Mouse (Mus musculus): Measurements from ENCODE around the gene Mrpl54. TPM values are rescaled to one million over a fixed set of nuclear protein-coding genes. Genes with fewer than 3 reads are reported as not detected.

The Mrpl54 gene
- polyA plus RNA-seq, 2 experiments: 124 to 202 TPM

DNA sequence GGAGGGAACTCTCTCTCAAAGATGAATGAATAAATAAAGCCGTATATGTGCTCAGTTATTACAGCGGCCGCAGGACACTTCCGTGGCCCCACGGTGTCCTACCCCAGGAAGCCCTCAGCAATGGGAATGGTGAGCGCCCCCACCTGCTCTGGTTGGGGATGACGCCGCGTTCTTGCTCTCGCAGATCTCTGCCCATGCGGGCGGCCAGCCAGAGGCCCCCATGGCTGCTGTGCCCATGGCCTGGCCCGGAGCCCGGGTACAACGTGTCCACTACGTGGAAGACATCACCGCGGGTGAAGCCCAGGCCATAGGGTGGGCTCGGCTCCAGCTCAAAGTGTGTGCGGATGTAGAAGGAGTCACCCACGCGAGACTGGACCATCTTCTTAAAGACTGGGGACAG, 10.9 kb upstream of the Mrpl54 start:
- WGBS: 79% methylated on average over 22 of the region's 22 CpGs
- no peak for ATAC-seq (ENCODE audit: low FRiP score, low read depth)
- no peaks in the 10 kb centered on the region for H3K4me1 ChIP-seq (ENCODE audit: control insufficient read depth, insufficient read depth, low read length)
- no peak for TF ChIP-seq POLR2A (IDR thresholded peaks at IDR 0.05; ENCODE audit: borderline replicate concordance, extremely low read depth, insufficient read depth, insufficient read length)
- no peak overlapping the region for H3K4me3 ChIP-seq (replicated peaks; ENCODE audit: low read length)
- DNase-seq (ENCODE audit: low spot score): no peak
- peaks cover 11% of the 10 kb centered on the region; the same call in 1 of the 2 replicates for H3K36me3 ChIP-seq (ENCODE audit: control insufficient read depth, insufficient read depth, low read length)
- H3K27ac ChIP-seq (replicated peaks; ENCODE audit: low read depth, low read length): no peak overlapping the region
- no peak overlapping the region for H3K9ac ChIP-seq (ENCODE audit: low read depth, low read length, severe bottlenecking)
- H3K9me3 ChIP-seq (ENCODE audit: control insufficient read depth, low read length): no peaks in the 10 kb centered on the region
- H3K27me3 ChIP-seq (ENCODE audit: control insufficient read depth, insufficient read depth, low read length): 0 out of 2 replicates have a peak, but pooled peaks cover 4% of the 10 kb centered on the region
- H3K4me2 ChIP-seq (replicated peaks; ENCODE audit: low read depth, low read length, severe bottlenecking): no peak overlapping the region

DNA sequence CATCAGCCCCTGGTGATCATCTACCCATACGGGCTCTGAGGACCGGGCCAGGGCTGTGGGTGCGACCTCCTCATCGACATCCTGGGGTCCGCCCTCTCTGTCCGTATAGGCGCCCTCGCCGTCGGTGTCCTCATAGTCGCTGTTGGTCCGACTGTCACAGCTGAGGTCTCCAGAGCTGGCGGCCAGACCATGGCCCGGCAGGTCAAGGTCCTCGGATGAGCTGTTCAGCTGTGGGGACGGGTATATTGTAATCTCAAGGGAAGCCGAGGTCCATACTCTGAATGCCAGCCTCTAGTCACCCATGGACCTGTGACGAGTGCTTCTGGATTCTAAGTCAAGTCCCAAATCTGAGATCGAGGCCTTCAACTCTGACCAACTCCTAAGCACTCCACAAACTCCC, 7.1 kb upstream of the Mrpl54 start:
- H3K27me3 ChIP-seq (ENCODE audit: control insufficient read depth, insufficient read depth, low read length): no peaks in the 10 kb centered on the region
- no peak for TF ChIP-seq POLR2A (IDR thresholded peaks at IDR 0.05; ENCODE audit: borderline replicate concordance, extremely low read depth, insufficient read depth, insufficient read length)
- no peak overlapping the region for H3K4me2 ChIP-seq (replicated peaks; ENCODE audit: low read depth, low read length, severe bottlenecking)
- H3K9ac ChIP-seq (ENCODE audit: low read depth, low read length, severe bottlenecking): no peak overlapping the region
- 0 out of 2 replicates have a peak, but pooled peaks cover under 1% of the 10 kb centered on the region for H3K4me1 ChIP-seq (ENCODE audit: control insufficient read depth, insufficient read depth, low read length)
- H3K9me3 ChIP-seq (ENCODE audit: control insufficient read depth, low read length): no peaks in the 10 kb centered on the region
- no peak for ATAC-seq (ENCODE audit: low FRiP score, low read depth)
- peaks cover 46% of the 10 kb centered on the region for H3K36me3 ChIP-seq (ENCODE audit: control insufficient read depth, insufficient read depth, low read length)
- H3K27ac ChIP-seq (replicated peaks; ENCODE audit: low read depth, low read length): no peak overlapping the region
- no peak for DNase-seq (ENCODE audit: low spot score)
- H3K4me3 ChIP-seq (replicated peaks; ENCODE audit: low read length): no peak overlapping the region
- WGBS: 96% methylated on average over 19 of the region's 19 CpGs

DNA sequence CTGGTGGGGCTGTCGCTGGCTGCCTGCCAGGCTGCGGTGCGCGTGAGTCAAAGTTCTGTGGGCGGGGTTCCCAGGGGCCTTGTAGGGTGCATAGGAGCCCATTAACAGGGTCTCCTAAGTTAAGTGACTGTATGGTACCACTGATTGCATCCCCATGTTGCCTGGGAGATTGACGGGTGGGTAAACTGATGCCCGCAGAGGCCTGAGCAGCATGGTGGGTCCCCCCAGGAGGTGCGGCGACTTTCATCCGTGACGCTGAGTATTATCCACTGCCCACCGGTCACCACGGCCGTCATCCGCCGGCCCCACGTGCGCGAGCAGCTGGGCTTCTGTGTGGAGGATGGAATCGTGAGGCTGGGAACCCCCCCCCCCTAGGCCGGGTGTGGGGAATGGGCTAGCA, 5.6 kb upstream of the Mrpl54 start:
- TF ChIP-seq POLR2A (IDR thresholded peaks at IDR 0.05; ENCODE audit: borderline replicate concordance, extremely low read depth, insufficient read depth, insufficient read length): no peak
- H3K9ac ChIP-seq (ENCODE audit: low read depth, low read length, severe bottlenecking): no peak overlapping the region
- H3K9me3 ChIP-seq (ENCODE audit: control insufficient read depth, low read length): no peaks in the 10 kb centered on the region
- H3K4me3 ChIP-seq (replicated peaks; ENCODE audit: low read length): no peak overlapping the region
- H3K4me1 ChIP-seq (ENCODE audit: control insufficient read depth, insufficient read depth, low read length): peaks cover 8% of the 10 kb centered on the region
- H3K27me3 ChIP-seq (ENCODE audit: control insufficient read depth, insufficient read depth, low read length): no peaks in the 10 kb centered on the region
- H3K27ac ChIP-seq (replicated peaks; ENCODE audit: low read depth, low read length): no peak overlapping the region
- ATAC-seq (ENCODE audit: low FRiP score, low read depth): no peak
- H3K36me3 ChIP-seq (ENCODE audit: control insufficient read depth, insufficient read depth, low read length): peaks cover 46% of the 10 kb centered on the region
- WGBS: 93% methylated on average over 21 of the region's 21 CpGs
- DNase-seq (ENCODE audit: low spot score): no peak
- no peak overlapping the region for H3K4me2 ChIP-seq (replicated peaks; ENCODE audit: low read depth, low read length, severe bottlenecking)

DNA sequence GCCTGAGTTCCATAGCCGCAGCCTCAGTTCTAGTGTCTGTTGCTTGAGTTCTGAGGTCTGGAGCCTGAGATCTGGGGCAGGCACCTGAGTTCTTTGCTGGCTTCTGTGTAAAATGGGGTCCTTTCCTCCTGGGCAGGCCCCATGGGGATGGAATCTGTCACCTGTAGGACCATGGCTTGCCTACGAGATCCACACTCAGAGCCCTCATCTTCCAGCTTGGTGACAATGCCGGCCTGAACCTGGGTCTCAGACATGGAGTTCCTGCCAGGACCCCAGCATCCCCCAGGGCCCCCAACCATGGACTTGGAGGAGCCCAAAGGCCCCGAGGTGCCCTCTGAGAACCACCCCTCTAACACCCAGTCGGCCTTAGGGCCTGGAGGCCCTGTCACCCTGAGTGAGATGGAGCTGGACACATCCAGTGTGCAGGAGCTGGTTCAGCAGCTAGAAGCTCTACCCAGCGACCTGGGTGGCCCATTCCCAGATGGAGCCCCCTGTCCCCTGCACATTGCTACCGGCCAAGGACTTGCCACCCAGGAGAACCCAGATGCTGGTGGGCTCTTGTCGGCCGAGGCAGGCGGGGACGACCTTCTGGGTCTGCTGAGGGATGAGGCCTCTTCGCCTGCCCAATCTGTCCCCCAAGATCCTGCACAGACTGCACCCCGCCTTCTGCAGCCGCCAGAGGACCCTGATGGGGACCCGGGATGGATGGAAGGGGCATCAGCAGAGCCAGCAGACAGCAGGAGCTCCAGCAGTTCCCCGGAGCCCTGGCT, 2.1 kb upstream of the Mrpl54 start:
- H3K4me2 ChIP-seq (replicated peaks; ENCODE audit: low read depth, low read length, severe bottlenecking): peak overlapping the region; percentile 72
- no peak for DNase-seq (ENCODE audit: low spot score)
- no peak for ATAC-seq (ENCODE audit: low FRiP score, low read depth)
- H3K4me1 ChIP-seq (ENCODE audit: control insufficient read depth, insufficient read depth, low read length): peaks cover 12% of the 10 kb centered on the region
- H3K4me3 ChIP-seq (replicated peaks; ENCODE audit: low read length): peak overlapping the region; percentile 73
- no peaks in the 10 kb centered on the region for H3K27me3 ChIP-seq (ENCODE audit: control insufficient read depth, insufficient read depth, low read length)
- H3K27ac ChIP-seq (replicated peaks; ENCODE audit: low read depth, low read length): no peak overlapping the region
- H3K9me3 ChIP-seq (ENCODE audit: control insufficient read depth, low read length): no peaks in the 10 kb centered on the region
- H3K36me3 ChIP-seq (ENCODE audit: control insufficient read depth, insufficient read depth, low read length): peaks cover 64% of the 10 kb centered on the region
- peak overlapping the region; percentile 77 for H3K9ac ChIP-seq (ENCODE audit: low read depth, low read length, severe bottlenecking)
- no peak for TF ChIP-seq POLR2A (IDR thresholded peaks at IDR 0.05; ENCODE audit: borderline replicate concordance, extremely low read depth, insufficient read depth, insufficient read length)
- WGBS: 89% methylated on average over 12 of the region's 16 CpGs

DNA sequence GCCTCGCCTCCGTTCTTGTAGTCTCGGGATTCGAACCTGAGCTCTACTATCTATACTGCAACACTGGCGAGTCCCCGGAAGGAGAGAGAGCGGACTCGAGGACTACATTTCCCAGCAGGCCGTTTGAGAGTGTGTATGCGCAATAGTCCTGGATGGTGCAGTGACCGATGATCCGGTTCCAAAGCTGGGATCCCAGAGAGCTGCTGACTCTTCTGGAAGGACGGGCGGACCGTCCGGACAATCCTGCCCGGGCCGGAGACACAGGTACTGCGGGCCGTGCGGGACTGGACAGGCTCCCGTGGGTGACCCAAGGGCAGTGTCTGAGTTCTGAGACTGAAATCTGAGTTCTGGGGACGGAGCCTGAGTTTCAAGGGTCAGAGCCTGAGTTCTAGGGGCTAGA, 1.3 kb upstream of the Mrpl54 start:
- 3% methylated on average over 23 of the region's 23 CpGs for WGBS
- no peaks in the 10 kb centered on the region for H3K9me3 ChIP-seq (ENCODE audit: control insufficient read depth, low read length)
- H3K4me2 ChIP-seq (replicated peaks; ENCODE audit: low read depth, low read length, severe bottlenecking): peak overlapping the region; percentile 72
- peaks cover 12% of the 10 kb centered on the region for H3K4me1 ChIP-seq (ENCODE audit: control insufficient read depth, insufficient read depth, low read length)
- no peak overlapping the region for H3K27ac ChIP-seq (replicated peaks; ENCODE audit: low read depth, low read length)
- H3K4me3 ChIP-seq (replicated peaks; ENCODE audit: low read length): peak overlapping the region; percentile 73
- H3K36me3 ChIP-seq (ENCODE audit: control insufficient read depth, insufficient read depth, low read length): peaks cover 64% of the 10 kb centered on the region
- H3K9ac ChIP-seq (ENCODE audit: low read depth, low read length, severe bottlenecking): peak overlapping the region; percentile 77
- no peaks in the 10 kb centered on the region for H3K27me3 ChIP-seq (ENCODE audit: control insufficient read depth, insufficient read depth, low read length)
- TF ChIP-seq POLR2A (IDR thresholded peaks at IDR 0.05; ENCODE audit: borderline replicate concordance, extremely low read depth, insufficient read depth, insufficient read length): 0 out of 2 replicates have a peak, but pooled peaks have one; percentile 29
- DNase-seq (ENCODE audit: low spot score) (peak; percentile 92), ATAC-seq (ENCODE audit: low FRiP score, low read depth) (peak; percentile 41; the same call in 1 of the 2 replicates)

Measured in limb, embryonic 14.5 days (tissue).